Comparison of ENCODE assay signal across 8 mouse cellular contexts in the genomic region with DNA sequence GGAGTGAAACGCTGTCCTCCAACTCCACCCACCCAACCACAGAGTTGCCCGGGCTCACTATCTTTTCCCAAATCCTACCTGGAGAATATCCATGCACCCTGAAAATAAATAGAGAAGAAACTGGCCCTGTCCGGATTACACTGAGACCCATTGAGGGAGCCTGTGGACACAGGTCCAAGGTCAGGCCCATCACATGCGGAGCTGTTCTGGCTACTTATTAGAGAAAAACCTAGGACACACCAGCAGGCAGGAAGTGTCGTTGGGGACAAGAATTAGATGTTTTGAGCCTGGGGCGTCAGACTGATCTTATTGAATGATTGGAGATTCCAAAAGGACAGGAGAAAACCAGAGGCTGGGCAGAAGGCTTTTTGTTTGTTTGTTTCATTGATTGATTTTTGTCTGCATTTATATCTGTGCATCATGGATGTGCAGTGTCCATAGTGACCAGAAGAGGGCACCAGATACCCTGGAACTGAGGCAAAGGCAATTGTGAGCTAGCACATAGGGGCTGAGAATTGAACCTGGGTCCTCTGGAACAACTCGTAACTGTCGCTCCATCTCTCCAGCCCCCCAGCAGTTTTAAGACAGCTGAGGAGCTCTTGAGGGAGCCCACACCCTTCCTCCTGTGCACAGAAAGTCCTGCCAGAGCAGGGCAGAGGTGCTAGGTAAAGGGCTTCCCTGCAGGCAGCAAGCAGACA. TPM values are rescaled to one million over a fixed set of nuclear protein-coding genes. Genes with fewer than 3 reads are reported as not detected.
DNase-seq lines count a peak whose midpoint lies in the region; ATAC-seq and TF ChIP-seq lines count a peak whose summit lies in the region.

No protein-coding gene starts in this region.

- H3K36me3 ChIP-seq in limb, embryonic 15.5 days: no peaks in the 10 kb centered on the region

- DNase-seq in gastrocnemius, adult 2 months: peak; percentile 52
- no peak for DNase-seq in gastrocnemius, postnatal 36 days
- peak; percentile 52 for DNase-seq in A20 (ENCODE audit: low read depth, low spot score)
- peak; percentile 75 for DNase-seq in R1 (ENCODE audit: low read depth, low spot score)
- DNase-seq in heart, postnatal 10 days: peak; percentile 55 to 62
- DNase-seq in retina, embryonic 14.5 days (ENCODE audit: low spot score): peak; percentile 53
- DNase-seq in ovary, postnatal 14 days (ENCODE audit: low spot score): no peak

- H3K4me3 ChIP-seq in gastrocnemius, adult 2 months: no peak overlapping the region
- H3K4me3 ChIP-seq in limb, embryonic 15.5 days: no peak overlapping the region

- peak; percentile 87 for TF ChIP-seq CTCF in gastrocnemius, adult 2 months (IDR thresholded peaks at IDR 0.05)

- no peak for ATAC-seq in limb, embryonic 15.5 days (ENCODE audit: insufficient number of reproducible peaks, low FRiP score, low TSS enrichment, low read depth)

- H3K9me3 ChIP-seq in limb, embryonic 15.5 days: no peaks in the 10 kb centered on the region

- H3K27ac ChIP-seq in gastrocnemius, adult 2 months: peak overlapping the region; percentile 92
- peak overlapping the region; percentile 91 for H3K27ac ChIP-seq in limb, embryonic 15.5 days

- intact Hi-C loops in gastrocnemius, adult 2 months (cut with DNase I): loop anchor here (5.0 kb wide), 2 partner anchors 59 to 254 kb away; no protein-coding TSS in a partner anchor
- intact Hi-C loops in gastrocnemius, postnatal 36 days (cut with DNase I): no loop called here
- intact Hi-C loops in heart, postnatal 10 days (cut with DNase I): loop anchor here (1.0 kb wide), 1 partner anchor 59 kb away; no protein-coding TSS in a partner anchor

- H3K9ac ChIP-seq in limb, embryonic 15.5 days: no peak overlapping the region

- 73% methylated on average over 8 of the region's 8 CpGs for WGBS in limb, embryonic 15.5 days

- peaks cover 13% of the 10 kb centered on the region for H3K27me3 ChIP-seq in limb, embryonic 15.5 days

- no peak overlapping the region for H3K4me2 ChIP-seq in limb, embryonic 15.5 days

- peaks cover 47% of the 10 kb centered on the region for H3K4me1 ChIP-seq in limb, embryonic 15.5 days

RNA-seq across cellular contexts. Expression of a gene that starts 30.5 kb away (rescaled TPM):
- not detected for total RNA-seq in gastrocnemius, adult 2 months (2021)
- not detected for total RNA-seq in gastrocnemius, postnatal 36 days (2021)
- under 1 TPM; 0.22 to 0.25 TPM for total RNA-seq in heart, postnatal 10 days (2021)
- 49.5 and 62.1 TPM in 2 replicates for polyA plus RNA-seq in limb, embryonic 15.5 days (2015; fragmentation: Nextera tagmentation; extraction: Ambion mirVana)

Comparison
In these comparisons a context has a peak if more than half of its experiments do, and no peak if none do; other contexts are left out.
1. DNase-seq: peak in gastrocnemius, adult 2 months (single experiment), A20 (single experiment), R1 (single experiment), heart, postnatal 10 days (2 of 2) and retina, embryonic 14.5 days (single experiment); none in gastrocnemius, postnatal 36 days (0 of 2) and ovary, postnatal 14 days (single experiment).